Mouse (Mus musculus) kidney, adult 2 months (tissue): ENCODE measurements around the gene Foxn4. TPM values are rescaled to one million over a fixed set of nuclear protein-coding genes. Genes with fewer than 3 reads are reported as not detected.

ENCODE experiments used
- DNase-seq: peaks from one replicate; pipeline ENCODE4 v3.0.0; 2021
- H3K27ac ChIP-seq: fragments of 200-500 bp; 2 replicates; pipeline ENCODE4 v1.5.1; 2012; ENCODE audit warnings: low read depth, low read length, control low read depth, inconsistent platforms; ENCODE audit not compliant: insufficient read depth
- H3K27me3 ChIP-seq: fragments of 200-500 bp; replicated peaks from 2 replicates; pipeline ENCODE4 v1.6.1; 2012; ENCODE audit warnings: mild to moderate bottlenecking, moderate library complexity, low read length, inconsistent platforms; ENCODE audit not compliant: control insufficient read depth, insufficient read depth
- H3K36me3 ChIP-seq: fragments of 200-500 bp; 2 replicates; pipeline ENCODE4 v1.6.1; 2012; ENCODE audit warnings: mild to moderate bottlenecking, moderate library complexity, low read length, inconsistent platforms; ENCODE audit not compliant: control insufficient read depth, insufficient read depth
- H3K4me1 ChIP-seq: fragments of 200-500 bp; 2 replicates; pipeline ENCODE4 v1.6.1; 2011; ENCODE audit warnings: low read length; ENCODE audit not compliant: control insufficient read depth, insufficient read depth
- H3K4me3 ChIP-seq: fragments of 200-500 bp; 2 replicates; pipeline ENCODE4 v1.5.1; 2011; ENCODE audit warnings: mild to moderate bottlenecking, low read depth, low read length, control low read depth; ENCODE audit not compliant: insufficient read depth
- CTCF ChIP-seq: fragments of 200-500 bp; conservative IDR thresholded peaks from 2 replicates; pipeline ENCODE4 v1.5.1; 2011; ENCODE audit warnings: low read depth, mild to moderate bottlenecking, control low read depth, low read length, moderate library complexity, mixed read lengths; ENCODE audit not compliant: insufficient read depth, insufficient read length
- POLR2A ChIP-seq: fragments of 200-500 bp; IDR thresholded peaks from one replicate; pipeline ENCODE4 v1.6.1; 2011; ENCODE audit warnings: low read depth, low read length, control low read depth
- WGBS: fragments of 180-500 bp; shearing (Covaris S2); methylation state at CpG from one replicate; pipeline ENCODE4 v1.1.7; 2018; 5-methylcytosine and 5-hydroxymethylcytosine counted together
- polyA plus RNA-seq: library from polyadenylated mRNA; depleted of rRNA; stranded (reverse); fragments of >200 nt; gene quantifications from 2 replicates; pipeline ENCODE4 v1.2.3, GENCODE M21; 2012

The Foxn4 gene
- polyA plus RNA-seq, 1 experiment: not detected

GRCm38 (mm10) chr5:114286102-114286501, 12.5 kb upstream of the Foxn4 start:
- Histone ChIP-seq H3K27me3 (no peaks in the 10 kb centered on the region), H3K4me3 (no peak overlapping the region), H3K36me3 (no peaks in the 10 kb centered on the region), H3K4me1 (no peaks in the 10 kb centered on the region), H3K27ac (no peak overlapping the region)
- WGBS: 80% methylated on average over 4 of the region's 4 CpGs
- TF ChIP-seq POLR2A (no peak), CTCF (peak; percentile 35; the same call in 1 of the 2 replicates)
- no peak for DNase-seq

GRCm38 (mm10) chr5:114285398-114285700, 11.7 kb upstream of the Foxn4 start:
- TF ChIP-seq CTCF (no peak), POLR2A (no peak)

GRCm38 (mm10) chr5:114284604-114285397, 11.2 kb upstream of the Foxn4 start:
- Histone ChIP-seq H3K27me3 (no peaks in the 10 kb centered on the region), H3K4me1 (no peaks in the 10 kb centered on the region), H3K4me3 (no peak overlapping the region), H3K27ac (no peak overlapping the region), H3K36me3 (no peaks in the 10 kb centered on the region)
- no peak for TF ChIP-seq CTCF
- no peak for TF ChIP-seq POLR2A
- 64% methylated on average over 13 of the region's 13 CpGs for WGBS
- DNase-seq: no peak

More at GRCm38 (mm10) chr5:114285398-114285700, 11.7 kb upstream of the Foxn4 start:
- Histone ChIP-seq H3K36me3 (no peaks in the 10 kb centered on the region), H3K4me1 (no peaks in the 10 kb centered on the region), H3K4me3 (no peak overlapping the region), H3K27ac (no peak overlapping the region), H3K27me3 (no peaks in the 10 kb centered on the region)
- DNase-seq: no peak
- 92% methylated on average over 3 of the region's 3 CpGs for WGBS

- Histone ChIP-seq H3K4me3 (no peak overlapping the region), H3K4me1 (no peaks in the 10 kb centered on the region), H3K27ac (no peak overlapping the region), H3K36me3 (no peaks in the 10 kb centered on the region), H3K27me3 (no peaks in the 10 kb centered on the region)
- DNase-seq: no peak
- WGBS: 51% methylated on average over 6 of the region's 6 CpGs
- TF ChIP-seq CTCF: no peak
- no peak for TF ChIP-seq POLR2A
Measured at GRCm38 (mm10) chr5:114282346-114282745, 8.7 kb upstream of the Foxn4 start.

GRCm38 (mm10) chr5:114279382-114280143, 6.0 kb upstream of the Foxn4 start:
- H3K4me3 ChIP-seq: no peak overlapping the region
- H3K36me3 ChIP-seq: no peaks in the 10 kb centered on the region
- WGBS: 50% methylated on average over 12 of the region's 12 CpGs
- H3K4me1 ChIP-seq: no peaks in the 10 kb centered on the region
- no peak overlapping the region for H3K27ac ChIP-seq
- TF ChIP-seq POLR2A (no peak), CTCF (no peak)
- H3K27me3 ChIP-seq: no peaks in the 10 kb centered on the region
- DNase-seq: no peak

- WGBS: 25% methylated on average over 16 of the region's 16 CpGs
- DNase-seq: no peak
- Histone ChIP-seq H3K27ac (no peak overlapping the region), H3K4me1 (no peaks in the 10 kb centered on the region), H3K36me3 (no peaks in the 10 kb centered on the region), H3K27me3 (no peaks in the 10 kb centered on the region), H3K4me3 (no peak overlapping the region)
- no peak for TF ChIP-seq CTCF
- TF ChIP-seq POLR2A: no peak
Measured at GRCm38 (mm10) chr5:114275991-114276390, 2.4 kb upstream of the Foxn4 start.

- DNase-seq: no peak
- Histone ChIP-seq H3K36me3 (no peaks in the 10 kb centered on the region), H3K27me3 (no peaks in the 10 kb centered on the region), H3K4me3 (no peak overlapping the region), H3K4me1 (no peaks in the 10 kb centered on the region), H3K27ac (no peak overlapping the region)
- WGBS: 32% methylated on average over 8 of the region's 8 CpGs
- TF ChIP-seq CTCF: no peak
- no peak for TF ChIP-seq POLR2A
Measured at GRCm38 (mm10) chr5:114275339-114275738, 1.7 kb upstream of the Foxn4 start.
